Mouse (Mus musculus) cerebellum, adult 9-11 months (tissue): ENCODE results near the gene AL732309.1.
A peak's percentile ranks its signal among the peaks of the same experiment; 100 is the strongest.

Source experiments
- DNase-seq: peaks from one replicate; pipeline ENCODE4 v3.0.0; 2022

Gene AL732309.1

DNA sequence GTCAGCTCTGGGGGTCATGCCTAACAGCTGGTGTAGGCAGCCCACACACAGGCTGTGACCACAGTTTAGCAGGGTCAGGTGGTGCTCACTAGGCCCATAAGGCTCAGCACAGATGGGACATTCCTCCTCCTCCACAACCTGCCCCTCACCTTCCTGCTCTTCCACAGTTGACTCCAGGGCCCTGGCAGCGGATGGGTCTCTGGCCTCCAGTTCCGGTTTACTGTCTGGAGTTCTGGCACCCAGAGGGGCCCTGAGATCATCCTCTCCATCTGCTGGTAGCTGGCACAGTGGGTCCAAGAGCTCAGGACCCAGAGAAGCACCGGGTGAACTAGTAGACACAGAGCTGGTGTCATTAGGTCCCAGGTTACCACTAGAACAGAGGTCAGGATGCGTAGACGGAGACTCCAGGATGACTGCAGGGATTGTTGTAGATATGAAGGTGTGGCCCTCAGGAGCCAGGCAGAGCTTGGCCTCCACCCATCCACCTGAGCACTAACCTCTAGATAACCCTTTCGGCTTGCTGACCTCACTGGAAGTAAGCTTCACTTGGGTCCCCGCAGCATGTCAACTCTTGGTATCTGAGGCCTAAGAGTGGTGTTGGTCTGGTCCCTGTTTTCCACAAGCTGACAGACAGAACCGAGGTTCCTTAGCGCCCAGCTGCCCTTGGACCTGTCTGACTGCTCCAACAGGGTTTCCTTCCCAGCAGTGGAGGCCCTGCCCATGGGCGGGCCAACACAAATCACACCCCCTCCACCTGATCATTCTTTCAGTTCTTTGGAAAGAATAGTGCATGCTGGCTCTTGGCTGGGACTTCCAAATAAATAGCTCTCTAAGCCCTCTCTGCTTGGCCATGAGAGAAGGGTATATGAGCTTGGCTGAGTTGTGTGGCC is at the start of gene AL732309.1:
Gene AL732309.1, minus strand, starts transcription at position 681 of the 890 bp plus-strand sequence.
- peak; percentile 80 for DNase-seq

DNA sequence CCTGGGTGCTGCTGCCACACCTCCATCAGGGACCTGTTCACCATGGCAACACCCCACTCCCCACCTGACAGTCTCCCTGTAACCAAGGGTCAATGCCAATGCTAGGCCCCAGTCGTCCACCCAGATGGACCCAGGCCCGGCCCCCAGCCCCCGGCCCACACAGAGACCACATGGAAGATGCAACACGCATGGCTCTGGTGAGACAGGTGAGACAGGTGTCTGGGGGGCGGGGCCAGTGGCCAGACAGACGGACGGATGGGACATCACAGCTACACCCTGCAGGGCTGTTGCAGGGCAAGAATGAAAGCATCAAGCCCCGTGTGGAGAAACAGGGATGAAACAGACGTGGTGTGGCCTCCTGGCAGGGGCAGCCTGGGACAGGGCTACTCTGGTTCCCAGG is 47.0 kb upstream of the AL732309.1 start:
- peak; percentile 68 for DNase-seq

DNA sequence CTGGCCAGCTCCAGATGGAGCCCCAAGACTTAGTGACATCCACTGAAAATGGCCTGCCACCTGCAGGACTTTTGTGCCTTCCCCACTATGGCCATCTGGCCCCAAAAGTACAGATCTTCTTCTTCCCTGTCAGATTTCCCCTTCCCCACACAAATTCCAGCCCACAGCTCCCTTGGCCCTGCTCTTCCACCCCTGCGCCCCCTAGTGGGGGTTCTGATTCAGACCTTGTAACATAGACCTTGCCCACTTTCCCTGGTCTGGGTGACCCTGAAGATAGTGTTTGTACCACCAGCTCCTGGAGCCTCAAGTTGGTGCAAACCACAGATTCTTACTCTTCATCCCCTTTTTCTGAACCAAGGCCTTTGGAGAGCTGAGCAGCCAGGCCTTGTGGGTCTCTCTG is 46.2 kb upstream of the AL732309.1 start:
- DNase-seq: peak; percentile 78

DNA sequence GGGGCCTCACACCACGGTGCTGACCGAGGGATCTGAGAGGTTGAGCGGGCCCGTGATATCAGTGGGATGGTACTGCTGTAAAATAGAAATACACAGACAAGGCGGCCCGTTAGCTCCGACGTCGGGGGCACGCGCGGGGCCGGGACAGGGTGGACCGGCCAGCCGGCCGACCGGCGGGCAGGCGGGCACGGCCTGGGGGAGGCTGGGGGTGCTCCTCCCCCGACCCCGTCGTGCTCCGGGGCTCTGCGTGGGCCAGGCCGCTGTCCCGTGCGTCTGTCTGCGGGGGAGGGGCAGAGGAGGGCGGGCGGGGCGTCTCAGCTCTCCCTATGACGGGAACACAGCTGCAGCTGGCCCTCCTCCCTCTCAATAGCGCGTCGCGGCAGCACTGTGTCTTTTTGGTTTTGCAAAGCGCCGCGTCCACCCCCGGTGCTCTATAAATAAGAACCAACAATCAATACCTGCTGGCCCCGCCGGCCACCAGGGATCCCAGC is 45.4 kb upstream of the AL732309.1 start:
- no peak for DNase-seq

DNA sequence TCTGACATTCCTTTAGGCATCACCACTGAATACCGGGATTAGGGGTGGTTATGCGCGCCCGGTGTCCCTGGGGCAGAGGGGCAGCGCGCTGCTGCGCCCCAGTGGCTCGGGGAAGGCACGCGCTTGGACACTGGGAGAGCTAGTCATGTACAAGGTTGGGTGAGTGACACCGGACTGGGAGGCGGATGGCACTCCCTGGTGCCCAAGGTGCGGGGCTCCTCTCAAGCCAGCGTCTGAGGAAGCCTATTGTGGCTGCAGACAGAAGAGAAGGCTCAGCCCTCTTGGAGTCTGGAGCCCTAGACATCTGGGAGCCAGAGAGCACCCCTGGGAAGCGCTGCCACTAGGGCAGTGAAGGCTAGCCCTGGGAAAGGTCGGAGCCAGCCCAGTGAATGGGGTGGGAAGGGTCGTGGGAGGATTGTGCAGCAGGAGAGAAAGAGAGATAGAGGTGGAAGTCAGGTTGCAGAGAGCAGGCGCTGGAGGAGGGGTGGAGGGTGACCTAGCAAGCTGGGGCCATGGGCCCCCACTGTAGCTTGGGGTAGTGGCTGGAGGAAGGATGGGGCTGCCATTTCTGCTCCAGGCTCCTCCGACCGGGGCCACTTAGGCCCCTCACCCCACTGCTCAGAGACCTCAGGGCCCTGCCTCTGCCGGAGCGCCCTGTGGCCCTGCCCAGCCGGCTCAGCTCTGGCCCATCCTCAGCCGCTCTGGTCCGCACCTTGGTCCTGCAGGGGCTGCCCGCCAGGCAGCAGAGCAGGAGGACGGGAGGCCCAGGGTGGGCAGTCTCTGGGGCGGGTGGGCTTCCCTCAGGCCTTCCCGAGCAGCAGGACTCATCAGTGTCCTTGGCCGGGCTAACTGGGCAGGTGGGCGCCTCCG is 44.8 kb upstream of the AL732309.1 start:
- peak; percentile 71 for DNase-seq

DNA sequence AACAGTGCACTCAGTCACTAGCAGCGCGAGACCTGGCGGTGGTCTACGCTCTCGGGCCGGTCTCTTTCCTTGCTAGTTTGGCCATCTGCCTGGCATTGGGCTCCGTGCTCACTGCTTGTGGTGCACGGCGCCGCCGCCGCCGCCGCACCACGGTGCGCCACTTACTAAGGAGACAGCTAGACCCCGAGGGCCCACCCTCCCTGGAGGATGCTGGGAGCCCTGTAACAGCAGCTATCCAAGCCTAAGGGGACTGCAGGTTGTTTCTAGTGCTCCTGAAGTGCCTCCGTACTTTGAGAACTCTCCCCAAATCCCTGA is 44.1 kb upstream of the AL732309.1 start:
- DNase-seq: peak; percentile 82

DNA sequence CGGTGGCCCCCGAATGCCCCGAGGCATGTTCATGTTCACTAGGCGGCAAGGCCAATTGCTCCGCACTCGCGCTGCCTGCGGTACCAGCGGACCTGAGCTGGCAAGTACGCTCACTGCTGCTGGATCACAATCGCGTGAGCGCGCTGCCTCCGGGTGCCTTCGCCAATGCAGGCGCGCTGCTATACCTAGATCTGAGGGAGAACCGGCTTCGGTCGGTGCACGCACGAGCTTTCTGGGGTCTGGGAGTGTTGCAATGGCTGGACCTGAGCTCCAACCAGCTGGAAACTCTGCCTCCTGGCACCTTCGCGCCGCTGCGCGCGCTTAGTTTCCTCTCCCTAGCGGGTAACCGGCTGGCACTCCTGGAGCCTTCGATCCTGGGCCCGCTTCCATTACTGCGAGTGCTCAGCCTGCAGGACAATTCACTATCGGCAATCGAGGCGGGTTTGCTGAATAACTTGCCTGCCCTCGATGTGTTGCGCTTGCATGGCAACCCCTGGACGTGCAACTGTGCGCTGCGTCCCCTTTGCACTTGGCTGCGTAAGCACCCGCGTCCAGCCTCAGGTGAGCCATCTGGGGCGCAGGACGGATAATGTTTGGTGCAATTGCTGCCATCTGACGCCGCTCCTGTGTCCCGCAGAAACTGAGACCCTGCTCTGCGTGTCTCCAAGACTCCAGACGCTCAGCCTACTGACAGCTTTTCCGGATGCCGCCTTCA is 43.6 kb upstream of the AL732309.1 start:
- DNase-seq: peak; percentile 85

DNA sequence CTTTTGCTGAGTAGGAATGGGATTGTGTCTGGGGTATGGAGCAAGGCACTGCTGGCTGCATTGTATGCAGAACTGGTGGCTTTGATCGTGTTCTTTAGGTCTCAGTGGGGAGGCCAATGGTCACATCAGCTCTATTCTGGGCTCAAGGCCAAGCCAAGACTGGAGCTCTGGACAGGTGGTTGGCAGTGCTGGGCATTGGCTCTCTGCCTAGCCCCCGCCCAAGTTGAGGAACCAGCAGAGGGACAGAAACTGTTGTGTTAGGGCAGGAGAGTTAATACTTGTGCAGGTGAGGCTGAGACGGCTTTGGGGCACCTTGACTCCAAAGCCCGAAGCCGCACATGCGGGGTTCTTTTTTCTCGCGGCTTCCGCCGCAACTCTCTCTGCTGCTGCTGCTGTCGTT is 43.0 kb upstream of the AL732309.1 start, which contains the start of gene Lrrc26:
Gene Lrrc26, plus strand, starts transcription at position 265 of the 400 bp plus-strand sequence.
- DNase-seq: peak; percentile 88

DNA sequence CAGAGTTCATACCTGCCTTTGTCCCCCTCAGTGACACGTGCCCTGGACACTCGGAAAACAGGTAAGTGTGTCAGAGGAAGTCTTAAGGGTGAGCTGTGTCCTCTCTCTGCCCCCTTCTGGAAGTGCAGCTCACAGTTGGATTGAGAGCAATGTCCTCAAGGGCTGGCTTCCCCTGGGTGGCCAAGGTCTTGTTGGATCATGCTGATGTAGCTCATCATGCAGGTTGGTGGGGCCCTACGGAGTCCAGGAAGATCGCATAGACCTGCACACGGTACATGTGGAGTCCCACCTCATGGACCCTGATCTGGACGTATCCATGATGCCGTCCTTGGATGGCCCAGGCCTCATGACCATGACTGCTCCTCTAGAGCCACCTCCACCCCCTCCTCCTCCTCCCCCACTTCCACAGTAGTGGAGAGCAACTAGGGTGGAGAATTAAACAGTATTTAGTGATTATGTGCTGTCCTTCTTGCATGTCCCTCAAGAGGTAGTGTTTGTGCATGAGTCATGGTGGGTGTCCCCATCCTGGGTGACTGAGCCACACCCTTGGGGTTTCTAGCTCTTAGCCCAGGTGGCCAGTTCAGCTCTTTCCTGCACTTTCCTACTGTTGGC is 42.2 kb upstream of the AL732309.1 start:
- peak; percentile 60 for DNase-seq

DNA sequence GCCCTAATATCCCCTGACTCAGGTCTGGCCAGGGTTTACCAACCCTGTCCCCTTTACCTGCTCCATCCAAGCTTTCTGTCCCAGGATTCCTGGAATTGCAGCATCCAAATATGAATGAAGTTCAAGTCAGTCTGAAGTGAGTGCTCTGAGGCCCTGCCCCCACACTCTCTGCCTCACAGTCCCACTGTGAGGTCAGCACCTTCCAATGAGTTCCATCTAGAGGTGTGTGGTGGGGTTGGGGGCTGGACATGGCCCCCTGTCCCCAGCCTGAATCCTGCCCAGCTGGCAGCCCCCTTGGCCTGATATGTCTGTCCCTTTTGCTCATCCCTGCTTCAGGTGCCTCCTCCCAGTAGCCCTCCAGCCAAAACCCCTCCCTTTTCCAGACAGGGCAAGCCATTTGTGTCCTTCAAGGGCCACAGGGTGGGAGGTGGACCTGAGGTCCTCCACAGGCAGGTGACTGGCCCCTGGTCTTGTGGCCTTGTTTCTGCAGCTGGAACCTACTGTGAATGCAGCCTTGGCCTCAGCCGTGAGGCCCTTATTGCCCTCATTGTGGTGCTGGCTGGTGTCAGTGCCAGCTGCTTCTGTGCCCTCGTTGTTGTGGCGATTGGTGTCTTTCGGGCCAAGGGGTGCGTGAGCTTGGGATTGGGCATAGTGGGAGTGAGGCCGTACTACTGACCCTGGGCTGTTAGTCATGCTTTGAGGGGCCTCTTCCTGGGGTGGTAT is 41.4 kb upstream of the AL732309.1 start, which contains the start of gene Tmem210:
Gene Tmem210, plus strand, starts transcription at position 219 of the 723 bp plus-strand sequence.
- DNase-seq: peak; percentile 68

DNA sequence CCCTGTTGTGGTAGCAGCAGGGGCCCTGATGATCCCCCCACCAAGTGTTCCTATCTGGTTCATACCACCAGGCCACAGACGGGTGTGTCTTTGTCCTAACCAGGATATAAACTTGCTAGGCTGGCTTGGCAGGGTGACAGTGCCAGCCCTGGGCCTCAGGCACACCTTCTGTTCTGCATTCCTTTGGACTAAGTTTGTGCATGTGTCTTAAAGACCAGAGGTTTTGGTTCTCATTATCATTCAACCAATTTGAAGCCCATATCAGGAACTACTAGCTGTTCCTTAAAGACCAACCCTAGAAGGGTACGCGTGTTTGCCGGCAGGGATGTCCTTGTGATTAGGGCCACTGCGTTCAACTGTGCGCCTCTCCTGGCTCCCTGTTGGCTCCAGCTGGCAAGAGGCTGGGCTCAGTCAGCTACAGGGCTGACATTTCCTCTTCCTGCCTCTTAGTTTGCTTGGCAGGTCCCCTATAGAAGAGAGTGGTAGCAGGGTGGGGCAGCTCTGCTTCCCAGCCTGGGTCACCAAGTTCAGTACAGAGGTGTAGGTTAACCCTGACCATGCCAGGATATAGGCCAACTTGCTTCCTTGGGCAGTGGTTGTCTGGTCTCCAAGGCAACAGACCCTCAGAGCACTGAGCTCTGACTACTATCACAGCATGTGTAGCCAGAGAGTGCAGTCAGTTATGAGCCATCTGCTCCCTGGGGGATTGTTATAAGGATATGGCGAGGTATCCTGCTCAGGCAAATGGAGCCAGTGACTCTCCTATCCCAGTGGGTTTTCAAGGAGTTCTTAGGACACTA is 40.4 kb upstream of the AL732309.1 start:
- peak; percentile 72 for DNase-seq

DNA sequence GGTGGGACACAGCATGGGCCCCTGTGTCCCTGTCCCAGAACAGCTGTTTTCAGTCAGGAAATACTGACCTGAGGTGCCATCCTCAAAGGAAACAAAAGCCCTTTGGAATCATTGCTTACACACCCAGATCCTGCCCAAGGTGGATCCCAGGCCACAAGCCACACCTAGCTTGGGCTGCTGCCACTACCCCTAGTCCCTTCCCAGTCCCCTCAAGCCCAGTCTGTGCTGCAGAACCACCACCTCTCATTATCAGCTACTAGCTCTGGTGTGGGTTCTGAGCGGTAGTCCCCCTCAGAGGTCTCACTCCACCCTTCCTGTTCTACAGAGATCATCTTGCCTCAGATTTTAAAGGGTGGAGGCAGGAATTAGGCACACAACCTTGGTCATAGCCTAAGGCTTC is 39.7 kb upstream of the AL732309.1 start:
- peak; percentile 44 for DNase-seq

DNA sequence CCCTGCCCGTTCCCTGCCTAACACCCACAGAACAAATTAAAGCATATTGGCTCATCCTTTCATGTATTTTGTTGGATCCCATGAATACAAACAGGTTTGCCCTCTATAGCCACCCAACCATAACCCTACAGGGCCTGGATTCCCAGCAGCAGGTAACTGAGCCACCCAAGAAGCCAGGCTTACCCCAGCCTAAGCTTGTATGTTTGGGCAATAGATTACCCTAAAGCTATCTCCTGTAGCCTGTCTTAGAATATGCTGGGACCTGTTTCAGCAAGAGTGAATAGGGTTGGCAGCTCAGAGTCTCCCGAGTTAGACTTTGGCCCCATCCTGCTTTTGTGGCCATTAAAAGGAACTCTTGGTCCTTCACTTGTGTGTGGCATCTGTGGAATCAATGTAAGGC is 38.9 kb upstream of the AL732309.1 start:
- no peak for DNase-seq

DNA sequence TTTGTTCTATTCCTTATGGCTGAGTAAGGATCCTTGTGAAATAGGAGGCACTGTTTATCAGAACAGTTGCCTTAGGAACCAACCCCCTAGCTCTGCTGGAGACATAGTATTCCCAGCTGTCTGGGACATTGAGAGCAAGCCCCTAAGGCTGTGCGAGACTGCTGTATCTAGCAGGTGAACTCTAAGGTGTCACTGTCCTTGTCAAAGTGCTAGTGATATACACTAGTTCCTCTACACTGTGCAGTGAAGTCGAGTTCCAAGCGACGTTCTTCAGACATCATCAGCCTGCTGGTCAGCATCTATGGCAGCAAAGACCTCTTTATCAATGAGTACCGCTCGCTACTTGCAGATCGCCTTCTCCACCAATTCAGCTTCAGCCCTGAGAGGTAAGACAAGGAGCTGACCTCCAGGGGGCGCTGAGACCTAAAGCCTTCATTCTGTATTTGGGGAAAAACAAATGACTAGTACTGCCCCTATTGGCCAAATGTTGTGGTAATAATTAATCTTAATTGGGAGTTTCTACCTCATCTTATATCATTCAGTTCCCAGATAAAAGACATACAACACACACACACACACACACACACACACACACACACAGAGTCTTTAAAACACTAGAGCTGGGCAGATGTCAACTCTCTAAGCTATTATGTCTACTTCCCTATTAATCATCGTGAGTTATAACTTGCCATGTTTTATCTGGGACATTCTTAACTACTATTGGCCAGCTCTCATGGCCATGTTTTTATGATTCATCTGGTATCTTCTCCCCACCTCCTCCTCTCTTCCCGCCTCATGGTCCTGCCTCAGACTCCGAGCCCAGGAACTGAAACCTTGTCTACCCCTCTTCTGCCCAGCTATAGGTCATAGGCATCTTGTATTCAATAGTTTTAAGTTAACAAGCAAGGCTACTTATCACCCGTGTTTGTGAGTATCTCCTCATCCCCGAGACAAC is 32.5 kb upstream of the AL732309.1 start:
- peak; percentile 82 for DNase-seq

DNA sequence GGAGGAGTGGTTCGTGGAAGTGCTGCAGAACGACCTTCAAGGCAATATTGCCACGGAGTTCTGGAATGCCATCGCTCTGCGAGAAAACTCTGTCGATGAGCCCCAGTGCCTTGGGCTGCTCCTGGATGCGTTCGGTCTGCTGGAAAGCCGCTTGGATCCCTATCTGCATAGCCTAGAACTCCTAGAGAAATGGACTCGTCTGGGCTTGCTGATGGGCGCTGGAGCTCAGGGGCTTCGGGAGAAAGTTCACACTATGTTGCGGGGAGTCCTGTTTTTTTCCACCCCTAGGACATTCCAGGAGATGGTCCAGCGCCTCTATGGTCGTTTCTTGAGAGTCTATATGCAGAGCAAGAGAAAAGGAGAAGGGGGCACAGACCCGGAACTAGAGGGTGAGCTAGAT is 26.3 kb upstream of the AL732309.1 start:
- no peak for DNase-seq

DNA sequence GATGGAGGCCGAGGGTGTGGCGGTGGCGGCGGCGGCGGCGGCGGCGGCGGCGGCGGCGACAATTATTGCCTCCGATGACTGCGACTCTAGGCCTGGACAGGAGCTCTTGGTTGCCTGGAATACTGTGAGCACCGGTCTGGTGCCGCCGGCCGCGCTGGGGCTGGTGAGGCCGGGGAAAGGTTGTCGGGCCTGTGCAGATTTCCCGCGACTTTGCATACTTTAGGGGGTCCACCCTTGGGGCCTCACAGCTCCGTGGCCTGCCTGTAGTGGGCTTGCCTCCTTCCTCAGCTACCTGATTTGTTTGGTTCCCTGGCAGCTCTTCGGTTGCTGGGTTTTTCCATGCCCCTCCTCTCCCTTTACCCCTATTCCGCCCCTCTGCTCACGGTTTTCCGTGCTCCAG is 25.9 kb upstream of the AL732309.1 start:
- no peak for DNase-seq

DNA sequence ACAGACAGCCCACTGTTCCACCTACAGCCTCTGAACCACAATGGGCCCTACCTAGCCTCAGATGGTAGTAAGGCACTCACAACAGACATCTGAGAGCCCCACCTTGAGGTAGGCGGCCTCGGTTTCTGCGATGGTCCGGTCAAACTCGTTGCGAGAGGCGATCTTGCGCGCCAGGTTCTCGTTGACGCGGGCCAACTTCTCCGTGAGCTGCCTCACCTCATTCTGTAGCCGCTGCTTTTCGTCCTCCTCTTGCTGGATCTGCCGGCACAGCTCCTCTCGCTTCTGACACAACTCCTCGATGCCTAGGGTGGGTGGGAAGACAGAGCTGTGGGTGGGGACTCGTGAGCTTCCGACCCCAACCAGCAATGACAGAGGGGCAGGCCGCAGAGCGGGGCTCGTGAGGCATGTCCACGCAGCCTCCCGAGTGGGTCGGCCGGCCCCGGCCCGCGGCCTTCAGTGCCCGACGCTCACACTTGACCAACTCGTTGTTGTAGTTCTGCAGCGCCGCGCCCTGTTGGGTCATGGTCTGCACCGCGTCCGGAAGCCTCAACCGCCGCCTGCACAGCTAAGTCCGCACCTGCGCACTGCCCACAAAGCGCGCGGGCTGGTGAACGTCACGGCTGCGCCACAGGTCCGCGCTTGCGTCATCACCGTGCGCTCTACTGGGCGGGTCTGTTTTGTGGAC is 25.3 kb upstream of the AL732309.1 start, which contains the start of the genes Ssna1 and Anapc2:
Gene Ssna1, minus strand, starts transcription at position 612 of the 685 bp plus-strand sequence.
Gene Anapc2, plus strand, starts transcription at position 652 of the 685 bp plus-strand sequence.
- peak; percentile 97 for DNase-seq

DNA sequence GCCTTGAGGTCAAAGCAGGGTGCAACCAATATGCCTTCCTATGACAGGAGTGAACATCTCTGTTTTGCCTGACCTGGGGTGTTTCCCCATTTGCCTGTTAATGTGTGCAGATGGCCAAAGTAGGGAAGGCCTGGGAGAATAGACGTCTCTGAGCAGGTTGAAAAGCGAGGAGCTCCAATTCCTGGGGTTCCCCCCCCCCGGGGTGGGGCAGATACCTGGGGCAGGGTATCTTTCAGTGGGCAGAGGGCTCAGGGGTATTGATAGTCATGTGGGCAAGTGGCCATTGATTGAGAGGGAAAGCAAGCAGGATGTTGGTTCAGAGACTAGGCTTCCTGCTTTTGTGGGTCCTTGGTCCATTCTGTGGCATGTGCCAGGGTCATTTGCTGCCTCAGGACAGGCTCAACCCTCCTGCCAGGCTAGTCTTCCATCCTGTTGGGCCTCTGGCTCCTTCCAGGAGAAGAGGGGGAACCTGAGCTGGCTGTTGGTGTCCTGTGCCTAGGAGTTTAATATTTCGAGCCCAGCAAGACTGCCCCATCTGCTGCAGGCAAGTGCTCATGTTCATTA is 21.2 kb upstream of the AL732309.1 start:
- peak; percentile 72 for DNase-seq
